Mouse (Mus musculus): Measurements from ENCODE around the gene 9130230L23Rik.

DNA sequence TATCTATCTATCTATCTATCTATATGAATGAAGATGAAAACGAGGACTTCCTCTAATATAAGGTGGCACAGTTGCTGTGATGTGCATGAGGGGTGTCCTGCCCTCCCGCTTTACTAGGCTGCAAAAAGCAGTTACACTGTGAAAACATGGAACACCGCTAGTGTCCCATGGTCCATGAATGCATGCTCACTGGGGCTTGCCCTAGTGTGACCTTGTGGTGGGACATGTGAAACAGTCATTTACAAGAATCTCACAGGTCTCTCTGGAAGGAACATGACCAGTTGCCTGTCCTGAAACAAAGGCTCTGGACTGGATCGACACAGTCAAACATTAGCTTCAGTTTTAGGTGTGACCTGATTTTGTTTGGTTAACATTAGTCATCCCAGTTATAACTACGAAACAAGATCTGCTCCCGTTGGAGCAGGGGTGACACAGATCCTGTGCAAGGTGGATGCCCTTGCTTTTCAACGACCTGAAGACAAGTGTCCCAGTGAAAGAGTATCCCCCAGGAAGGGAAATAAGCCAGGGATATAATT is 36.7 kb upstream of the 9130230L23Rik start:
- TF ChIP-seq CTCF (IDR thresholded peaks at IDR 0.05; ENCODE audit: low read depth, low read length), result no peak
- TF ChIP-seq POLR2A (IDR thresholded peaks at IDR 0.05; ENCODE audit: borderline replicate concordance, low read depth, low read length), result no peak

All from bone marrow macrophage, adult 2 months (primary cell).